Mouse (Mus musculus): Measurements from ENCODE around the gene 1190005I06Rik. TPM values are rescaled to one million over a fixed set of nuclear protein-coding genes. Genes with fewer than 3 reads are reported as not detected.
"Not testable (repeated sequence)": the region's sequence is repeated elsewhere in the genome, so short reads cannot be mapped to it uniquely, and the experiment has no call there.

The 1190005I06Rik gene
- polyA plus RNA-seq, 1 experiment: 4.9 TPM

DNA sequence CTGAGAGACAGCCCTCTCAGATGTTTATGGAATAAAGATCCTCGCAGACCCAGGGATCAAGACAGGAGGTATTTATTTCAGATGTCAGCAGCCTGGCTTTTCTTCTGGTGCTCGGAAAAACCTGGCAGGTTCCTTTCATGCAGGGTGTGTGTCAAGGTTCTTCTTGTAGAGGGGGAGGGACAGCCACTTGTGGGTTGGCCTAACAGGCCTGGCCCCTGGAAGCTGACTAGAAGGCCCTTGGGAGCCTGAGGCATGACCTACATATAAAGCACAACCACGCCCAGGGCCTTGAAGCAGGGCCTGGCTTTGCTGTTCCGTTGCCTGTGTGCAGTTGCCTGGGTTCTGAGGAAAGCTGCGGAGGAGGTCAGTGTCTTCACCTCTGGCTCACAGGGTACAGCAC, 37.7 kb upstream of the 1190005I06Rik start:
- Histone ChIP-seq H3K36me3 (ENCODE audit: control insufficient read depth, insufficient read depth) (no peaks in the 10 kb centered on the region), H3K4me2 (ENCODE audit: low read depth) (no peak overlapping the region), H3K79me2 (ENCODE audit: control insufficient read depth, insufficient read depth) (no peaks in the 10 kb centered on the region), H3K4me3 (no peak overlapping the region), H3K27me3 (ENCODE audit: control insufficient read depth, insufficient read depth, insufficient read length) (peaks cover 36% of the 10 kb centered on the region), H3ac (ENCODE audit: control insufficient read depth, insufficient read length) (no peak overlapping the region)
- TF ChIP-seq TCF12 (IDR thresholded peaks at IDR 0.05; ENCODE audit: insufficient read depth, poor library complexity, severe bottlenecking) (no peak), REST (IDR thresholded peaks at IDR 0.05; ENCODE audit: insufficient read depth, insufficient read length) (no peak), MAX (IDR thresholded peaks at IDR 0.05; ENCODE audit: low read depth) (no peak), TCF3 (IDR thresholded peaks at IDR 0.05; ENCODE audit: insufficient read length, low read depth) (no peak), E2F4 (IDR thresholded peaks at IDR 0.05; ENCODE audit: insufficient read depth) (no peak), POLR2AphosphoS2 (IDR thresholded peaks at IDR 0.05; ENCODE audit: insufficient read length, low read depth) (no peak), CEBPB (IDR thresholded peaks at IDR 0.05; ENCODE audit: insufficient read depth, poor library complexity, severe bottlenecking) (no peak), POLR2A (IDR thresholded peaks at IDR 0.05; ENCODE audit: insufficient read length, low read depth) (no peak), MYOD1 (IDR thresholded peaks at IDR 0.05; ENCODE audit: control insufficient read depth in 1 of 3, insufficient read length in 2 of 3, low read depth in 2 of 3) (no peak), USF1 (IDR thresholded peaks at IDR 0.05; ENCODE audit: low read depth) (no peak), SRF (IDR thresholded peaks at IDR 0.05; ENCODE audit: control insufficient read depth, insufficient read length, low read depth) (no peak), MYOG (IDR thresholded peaks at IDR 0.05; ENCODE audit: control insufficient read depth in 1 of 3, insufficient read depth in 1 of 3, insufficient read length in 2 of 3, low read depth in 2 of 3) (no peak)

DNA sequence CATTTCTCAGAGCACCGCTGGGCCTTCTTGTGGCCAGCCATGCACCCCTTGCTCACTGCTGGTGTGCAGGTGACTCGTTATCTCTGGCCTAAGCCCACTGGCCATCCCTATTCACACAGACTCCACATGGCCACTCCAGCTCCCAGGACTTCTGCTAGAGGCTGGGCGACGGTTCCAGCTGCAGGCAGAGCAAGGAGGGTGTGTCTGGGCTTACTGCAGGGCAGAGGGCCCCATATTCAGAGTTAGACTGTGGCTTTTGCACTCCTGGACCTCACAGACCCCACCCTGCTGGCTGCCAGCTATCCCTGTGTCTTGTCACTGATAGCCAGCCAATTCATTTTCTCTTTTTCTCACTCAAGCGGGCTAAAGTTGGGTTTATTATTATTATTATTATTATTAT, 36.6 kb upstream of the 1190005I06Rik start:
- H3ac ChIP-seq (ENCODE audit: control insufficient read depth, insufficient read length): no peak overlapping the region
- TF ChIP-seq POLR2A (IDR thresholded peaks at IDR 0.05; ENCODE audit: insufficient read length, low read depth) (no peak), CEBPB (IDR thresholded peaks at IDR 0.05; ENCODE audit: insufficient read depth, poor library complexity, severe bottlenecking) (no peak), TCF3 (IDR thresholded peaks at IDR 0.05; ENCODE audit: insufficient read length, low read depth) (no peak), TCF12 (IDR thresholded peaks at IDR 0.05; ENCODE audit: insufficient read depth, poor library complexity, severe bottlenecking) (no peak), MYOD1 (IDR thresholded peaks at IDR 0.05; ENCODE audit: control insufficient read depth in 1 of 3, insufficient read length in 2 of 3, low read depth in 2 of 3) (no peak), MYOG (IDR thresholded peaks at IDR 0.05; ENCODE audit: control insufficient read depth in 1 of 3, insufficient read depth in 1 of 3, insufficient read length in 2 of 3, low read depth in 2 of 3) (no peak), REST (IDR thresholded peaks at IDR 0.05; ENCODE audit: insufficient read depth, insufficient read length) (no peak), SRF (IDR thresholded peaks at IDR 0.05; ENCODE audit: control insufficient read depth, insufficient read length, low read depth) (no peak), POLR2AphosphoS2 (IDR thresholded peaks at IDR 0.05; ENCODE audit: insufficient read length, low read depth) (no peak), USF1 (IDR thresholded peaks at IDR 0.05; ENCODE audit: low read depth) (no peak), MAX (IDR thresholded peaks at IDR 0.05; ENCODE audit: low read depth) (no peak), E2F4 (IDR thresholded peaks at IDR 0.05; ENCODE audit: insufficient read depth) (no peak)
- H3K79me2 ChIP-seq (ENCODE audit: control insufficient read depth, insufficient read depth): no peaks in the 10 kb centered on the region
- H3K36me3 ChIP-seq (ENCODE audit: control insufficient read depth, insufficient read depth): no peaks in the 10 kb centered on the region
- peaks cover 29% of the 10 kb centered on the region for H3K27me3 ChIP-seq (ENCODE audit: control insufficient read depth, insufficient read depth, insufficient read length)
- H3K4me3 ChIP-seq: no peak overlapping the region
- no peak overlapping the region for H3K4me2 ChIP-seq (ENCODE audit: low read depth)

DNA sequence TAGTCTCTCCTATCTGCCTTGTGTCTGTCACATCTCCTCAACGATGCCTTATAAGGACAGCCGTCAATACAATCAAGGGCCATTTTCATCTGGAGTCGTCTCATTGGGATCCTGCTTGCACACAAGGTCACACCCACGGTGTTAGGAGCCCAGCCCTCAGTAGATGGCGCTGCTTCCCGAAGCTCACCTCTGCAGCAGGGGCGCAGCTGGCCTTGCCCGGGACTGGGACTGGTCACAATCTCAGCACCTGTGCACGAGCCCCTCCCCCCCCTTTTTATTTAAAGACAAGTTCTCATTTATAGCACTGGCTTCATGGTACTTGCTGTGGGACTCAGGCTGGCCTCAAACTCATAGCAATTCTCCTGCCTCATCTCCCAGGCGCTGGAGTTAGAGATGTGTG, 36.2 kb upstream of the 1190005I06Rik start:
- no peaks in the 10 kb centered on the region for H3K36me3 ChIP-seq (ENCODE audit: control insufficient read depth, insufficient read depth)
- peaks cover 24% of the 10 kb centered on the region for H3K27me3 ChIP-seq (ENCODE audit: control insufficient read depth, insufficient read depth, insufficient read length)
- no peak overlapping the region for H3ac ChIP-seq (ENCODE audit: control insufficient read depth, insufficient read length)
- no peak overlapping the region for H3K4me3 ChIP-seq
- no peak for TF ChIP-seq CEBPB (IDR thresholded peaks at IDR 0.05; ENCODE audit: insufficient read depth, poor library complexity, severe bottlenecking)
- TF ChIP-seq TCF12 (IDR thresholded peaks at IDR 0.05; ENCODE audit: insufficient read depth, poor library complexity, severe bottlenecking): no peak
- peak in 1 of 3 experiments; percentile 51 for TF ChIP-seq MYOD1 (IDR thresholded peaks at IDR 0.05; ENCODE audit: control insufficient read depth in 1 of 3, insufficient read length in 2 of 3, low read depth in 2 of 3)
- TF ChIP-seq MYOG (IDR thresholded peaks at IDR 0.05; ENCODE audit: control insufficient read depth in 1 of 3, insufficient read depth in 1 of 3, insufficient read length in 2 of 3, low read depth in 2 of 3): peak in 2 of 3 experiments; percentile 15 to 18
- H3K4me2 ChIP-seq (ENCODE audit: low read depth): no peak overlapping the region
- no peaks in the 10 kb centered on the region for H3K79me2 ChIP-seq (ENCODE audit: control insufficient read depth, insufficient read depth)

GRCm38 (mm10) chr8:120681113-120681512, 33.7 kb upstream of the 1190005I06Rik start:
- Histone ChIP-seq H3ac (ENCODE audit: control insufficient read depth, insufficient read length) (no peak overlapping the region), H3K79me2 (ENCODE audit: control insufficient read depth, insufficient read depth) (no peaks in the 10 kb centered on the region)

GRCm38 (mm10) chr8:120680405-120680804, 33.0 kb upstream of the 1190005I06Rik start:
- not testable (repeated sequence) for H3K4me3 ChIP-seq; H3K27me3 ChIP-seq (ENCODE audit: control insufficient read depth, insufficient read depth, insufficient read length); H3ac ChIP-seq (ENCODE audit: control insufficient read depth, insufficient read length); H3K4me2 ChIP-seq (ENCODE audit: low read depth); H3K36me3 ChIP-seq (ENCODE audit: control insufficient read depth, insufficient read depth); H3K79me2 ChIP-seq (ENCODE audit: control insufficient read depth, insufficient read depth)

More at GRCm38 (mm10) chr8:120681113-120681512, 33.7 kb upstream of the 1190005I06Rik start:
- Histone ChIP-seq H3K27me3 (ENCODE audit: control insufficient read depth, insufficient read depth, insufficient read length) (peaks cover 1% of the 10 kb centered on the region), H3K36me3 (ENCODE audit: control insufficient read depth, insufficient read depth) (no peaks in the 10 kb centered on the region), H3K4me3 (no peak overlapping the region), H3K4me2 (ENCODE audit: low read depth) (no peak overlapping the region)
- TF ChIP-seq CEBPB (IDR thresholded peaks at IDR 0.05; ENCODE audit: insufficient read depth, poor library complexity, severe bottlenecking): no peak
- no peak for TF ChIP-seq TCF3 (IDR thresholded peaks at IDR 0.05; ENCODE audit: insufficient read length, low read depth)
